Mouse (Mus musculus) heart, adult 2 months (tissue): ENCODE measurements around the gene Adcy9. TPM values are rescaled to one million over a fixed set of nuclear protein-coding genes. Genes with fewer than 3 reads are reported as not detected.

Experiments used
- DNase-seq, 2 experiments: peaks; one replicate each; pipeline ENCODE4 v3.0.0; 2021
- H3K27ac ChIP-seq: fragments of 200-600 bp; 2 replicates; pipeline ENCODE4 v1.8.1; 2022
- H3K27me3 ChIP-seq: fragments of 200-500 bp; 2 replicates; pipeline ENCODE4 v1.6.1; 2012; ENCODE audit warnings: mild to moderate bottlenecking, low read length, inconsistent platforms, mixed read lengths; ENCODE audit not compliant: control insufficient read depth, insufficient read depth
- H3K36me3 ChIP-seq: fragments of 200-500 bp; 2 replicates; pipeline ENCODE4 v1.6.1; 2012; ENCODE audit warnings: low read length, inconsistent platforms; ENCODE audit not compliant: control insufficient read depth, insufficient read depth
- H3K4me1 ChIP-seq: fragments of 200-500 bp; 2 replicates; pipeline ENCODE4 v1.6.1; 2011; ENCODE audit warnings: low read length; ENCODE audit not compliant: control insufficient read depth, insufficient read depth
- H3K4me3 ChIP-seq: fragments of 200-600 bp; 2 replicates; pipeline ENCODE4 v1.8.1; 2022
- H3K79me2 ChIP-seq: fragments of 200-500 bp; replicated peaks from 2 replicates; pipeline ENCODE4 v1.6.1; 2012; ENCODE audit warnings: mild to moderate bottlenecking, inconsistent platforms, low read length, moderate library complexity, mixed read lengths; ENCODE audit not compliant: control insufficient read depth, insufficient read depth
- H3K9ac ChIP-seq: fragments of 200-500 bp; 2 replicates; pipeline ENCODE4 v1.6.1; 2012; ENCODE audit warnings: low read depth, mild to moderate bottlenecking, control low read depth, inconsistent platforms, low read length, mixed read lengths
- CTCF ChIP-seq: fragments of 200-600 bp; IDR thresholded peaks from 2 replicates; pipeline ENCODE4 v1.8.1; 2022; ENCODE audit warnings: antibody characterized with exemption, mild to moderate bottlenecking, moderate library complexity
- EP300 ChIP-seq: fragments of 200-500 bp; IDR thresholded peaks from 2 replicates; pipeline ENCODE4 v1.6.1; 2011; ENCODE audit warnings: low read depth, low read length, control low read depth; ENCODE audit not compliant: insufficient read depth
- POLR2A ChIP-seq: fragments of 200-500 bp; IDR thresholded peaks from 2 replicates; pipeline ENCODE4 v1.6.1; 2011; ENCODE audit warnings: mild to moderate bottlenecking, low read depth, low read length, control low read depth; ENCODE audit not compliant: insufficient read depth
- WGBS: fragments of 180-500 bp; shearing (Covaris S2); methylation state at CpG from one replicate; pipeline ENCODE4 v1.1.7; 2018; 5-methylcytosine and 5-hydroxymethylcytosine counted together
- intact Hi-C: fragments of 180-260 bp; cut with DNase I; formaldehyde crosslinking; loops from one replicate; pipeline ENCODE4 v1.15.1; 2025
- polyA plus RNA-seq: library from polyadenylated mRNA; depleted of rRNA; stranded (reverse); fragments of >200 nt; gene quantifications from 2 replicates; pipeline ENCODE4 v1.2.3, GENCODE M21; 2012
- total RNA-seq, 2 experiments: library from RNA; stranded (reverse); gene quantifications; 2 replicates each; pipeline ENCODE4 v1.2.3; 2021

Gene Adcy9
- total and polyA plus RNA-seq, 3 experiments, result 11.1 to 26.3 (median 22.6) TPM

- Histone ChIP-seq H3K27me3 (no peaks in the 10 kb centered on the region), H3K79me2 (0 out of 2 replicates have a peak, but pooled peaks cover 1% of the 10 kb centered on the region), H3K9ac (0 out of 2 replicates have a peak overlapping the region, but pooled peaks have one; percentile 32), H3K27ac (peak overlapping the region; percentile 83), H3K4me1 (peaks cover 19% of the 10 kb centered on the region), H3K36me3 (peaks cover 6% of the 10 kb centered on the region; the same call in 1 of the 2 replicates), H3K4me3 (no peak overlapping the region)
- TF ChIP-seq CTCF (no peak), EP300 (peak; percentile 51; the same call in 1 of the 2 replicates)
- WGBS, result 38% methylated on average over 5 of the region's 5 CpGs
- intact Hi-C loops, result no loop called here
- peak in 1 of 2 experiments; percentile 68 for DNase-seq
Measured at GRCm38 (mm10) chr16:4399471-4400223, 20.7 kb downstream of the Adcy9 start.

GRCm38 (mm10) chr16:4398782-4399181 lies 21.5 kb downstream of the Adcy9 start:
- H3K27me3 ChIP-seq, result no peaks in the 10 kb centered on the region
- no peak overlapping the region for H3K9ac ChIP-seq
- H3K27ac ChIP-seq, result no peak overlapping the region; the same call in 1 of the 2 replicates
- intact Hi-C loops, result no loop called here
- no peak for DNase-seq
- no peak overlapping the region for H3K4me3 ChIP-seq
- TF ChIP-seq EP300 (no peak), POLR2A (no peak), CTCF (no peak)
- 0 out of 2 replicates have a peak, but pooled peaks cover 1% of the 10 kb centered on the region for H3K79me2 ChIP-seq
- 47% methylated on average over 2 of the region's 2 CpGs for WGBS
- H3K4me1 ChIP-seq, result peaks cover 17% of the 10 kb centered on the region
- H3K36me3 ChIP-seq, result peaks cover 3% of the 10 kb centered on the region; the same call in 1 of the 2 replicates

- Histone ChIP-seq H3K4me1 (peaks cover 17% of the 10 kb centered on the region), H3K27me3 (no peaks in the 10 kb centered on the region), H3K79me2 (0 out of 2 replicates have a peak, but pooled peaks cover 1% of the 10 kb centered on the region), H3K4me3 (no peak overlapping the region), H3K9ac (no peak overlapping the region), H3K27ac (no peak overlapping the region; the same call in 1 of the 2 replicates), H3K36me3 (peaks cover 3% of the 10 kb centered on the region; the same call in 1 of the 2 replicates)
- TF ChIP-seq EP300 (no peak), POLR2A (no peak), CTCF (no peak)
- no peak for DNase-seq
- WGBS, result 60% methylated on average over 7 of the region's 7 CpGs
- intact Hi-C loops, result no loop called here
Measured at GRCm38 (mm10) chr16:4397636-4398035, 22.7 kb downstream of the Adcy9 start.

GRCm38 (mm10) chr16:4395687-4396341 lies 24.5 kb downstream of the Adcy9 start:
- no peak for DNase-seq
- no peak overlapping the region for H3K4me3 ChIP-seq
- peaks cover 15% of the 10 kb centered on the region for H3K4me1 ChIP-seq
- TF ChIP-seq CTCF (no peak), POLR2A (no peak), EP300 (no peak)
- peak overlapping the region; percentile 71 for H3K27ac ChIP-seq
- WGBS, result 37% methylated on average over 10 of the region's 10 CpGs
- no peaks in the 10 kb centered on the region for H3K27me3 ChIP-seq
- H3K79me2 ChIP-seq, result 0 out of 2 replicates have a peak, but pooled peaks cover 1% of the 10 kb centered on the region
- H3K36me3 ChIP-seq, result peaks cover 3% of the 10 kb centered on the region; the same call in 1 of the 2 replicates
- intact Hi-C loops, result no loop called here
- H3K9ac ChIP-seq, result no peak overlapping the region; the same call in 1 of the 2 replicates

GRCm38 (mm10) chr16:4394991-4395590 lies 25.2 kb downstream of the Adcy9 start:
- 78% methylated on average over 4 of the region's 4 CpGs for WGBS
- no peak for DNase-seq
- TF ChIP-seq POLR2A (no peak), CTCF (no peak), EP300 (no peak)
- 0 out of 2 replicates have a peak, but pooled peaks cover 1% of the 10 kb centered on the region for H3K79me2 ChIP-seq
- no peak overlapping the region for H3K9ac ChIP-seq
- H3K27ac ChIP-seq, result peak overlapping the region; percentile 71
- H3K27me3 ChIP-seq, result no peaks in the 10 kb centered on the region
- H3K4me3 ChIP-seq, result no peak overlapping the region
- intact Hi-C loops, result no loop called here
- H3K4me1 ChIP-seq, result peaks cover 13% of the 10 kb centered on the region
- H3K36me3 ChIP-seq, result 0 out of 2 replicates have a peak, but pooled peaks cover 2% of the 10 kb centered on the region
